Mouse (Mus musculus): ENCODE measurements around the gene Gucy1b2. TPM values are rescaled to one million over a fixed set of nuclear protein-coding genes. Genes with fewer than 3 reads are reported as not detected.

The Gucy1b2 gene
- polyA plus RNA-seq, 1 experiment from 2014 or later, result 0.16 TPM

GRCm38 (mm10) chr14:62349786-62350185, 106.3 kb downstream of the Gucy1b2 start:
- no peak overlapping the region for H3K27ac ChIP-seq (ENCODE audit: low read depth, low read length)
- ATAC-seq (replicated peaks; ENCODE audit: low FRiP score), result no peak
- peaks cover 12% of the 10 kb centered on the region for H3K36me3 ChIP-seq (ENCODE audit: control insufficient read depth, insufficient read depth, low read length)

GRCm38 (mm10) chr14:62347103-62347502, 109.0 kb downstream of the Gucy1b2 start:
- Histone ChIP-seq H3K9me3 (ENCODE audit: control insufficient read depth, low read length) (no peaks in the 10 kb centered on the region), H3K27me3 (replicated peaks; ENCODE audit: control insufficient read depth, insufficient read depth, low read length) (no peaks in the 10 kb centered on the region), H3K4me2 (no peak overlapping the region), H3K27ac (ENCODE audit: low read depth, low read length) (no peak overlapping the region), H3K4me3 (ENCODE audit: low read depth, low read length) (no peak overlapping the region), H3K9ac (ENCODE audit: low read depth, low read length) (no peak overlapping the region), H3K36me3 (ENCODE audit: control insufficient read depth, insufficient read depth, low read length) (peaks cover 10% of the 10 kb centered on the region), H3K4me1 (replicated peaks; ENCODE audit: control insufficient read depth, insufficient read depth, low read length) (peaks cover 4% of the 10 kb centered on the region; the same call in 1 of the 2 replicates)
- 91% methylated on average over 7 of the region's 7 CpGs for WGBS
- DNase-seq (ENCODE audit: low spot score), result no peak
- no peak for ATAC-seq (replicated peaks; ENCODE audit: low FRiP score)

More at GRCm38 (mm10) chr14:62349786-62350185, 106.3 kb downstream of the Gucy1b2 start:
- H3K4me1 ChIP-seq (replicated peaks; ENCODE audit: control insufficient read depth, insufficient read depth, low read length), result no peaks in the 10 kb centered on the region
- DNase-seq (ENCODE audit: low spot score), result no peak
- no peak overlapping the region for H3K4me2 ChIP-seq
- no peaks in the 10 kb centered on the region for H3K9me3 ChIP-seq (ENCODE audit: control insufficient read depth, low read length)
- no peak overlapping the region for H3K4me3 ChIP-seq (ENCODE audit: low read depth, low read length)
- 89% methylated on average over 5 of the region's 5 CpGs for WGBS
- H3K27me3 ChIP-seq (replicated peaks; ENCODE audit: control insufficient read depth, insufficient read depth, low read length), result no peaks in the 10 kb centered on the region
- no peak overlapping the region for H3K9ac ChIP-seq (ENCODE audit: low read depth, low read length)

GRCm38 (mm10) chr14:62346570-62346969, 109.5 kb downstream of the Gucy1b2 start:
- H3K4me2 ChIP-seq, result no peak overlapping the region
- peaks cover 7% of the 10 kb centered on the region for H3K36me3 ChIP-seq (ENCODE audit: control insufficient read depth, insufficient read depth, low read length)
- H3K27me3 ChIP-seq (replicated peaks; ENCODE audit: control insufficient read depth, insufficient read depth, low read length), result no peaks in the 10 kb centered on the region
- H3K9ac ChIP-seq (ENCODE audit: low read depth, low read length), result no peak overlapping the region
- peaks cover 4% of the 10 kb centered on the region; the same call in 1 of the 2 replicates for H3K4me1 ChIP-seq (replicated peaks; ENCODE audit: control insufficient read depth, insufficient read depth, low read length)
- no peak for ATAC-seq (replicated peaks; ENCODE audit: low FRiP score)
- H3K9me3 ChIP-seq (ENCODE audit: control insufficient read depth, low read length), result no peaks in the 10 kb centered on the region
- no peak overlapping the region for H3K27ac ChIP-seq (ENCODE audit: low read depth, low read length)
- no peak overlapping the region for H3K4me3 ChIP-seq (ENCODE audit: low read depth, low read length)
- DNase-seq (ENCODE audit: low spot score), result no peak
- 91% methylated on average over 11 of the region's 11 CpGs for WGBS

Other genes with a start within 250 kb of the Gucy1b2 start
- 88.9 and 91.0 TPM in 2 replicates for gene Rnaseh2b, start 163.7 kb downstream of the Gucy1b2 start, polyA plus RNA-seq (2014; fragmentation: Nextera tagmentation; extraction: Ambion mirVana)
- gene Dleu7, start 163.2 kb downstream of the Gucy1b2 start, polyA plus RNA-seq (2014; fragmentation: Nextera tagmentation; extraction: Ambion mirVana), result 0.49 and 0.55 TPM in 2 replicates
- 2.6 and 2.9 TPM in 2 replicates for gene Fam124a, start 99.4 kb upstream of the Gucy1b2 start, polyA plus RNA-seq (2014; fragmentation: Nextera tagmentation; extraction: Ambion mirVana)
- gene Gm4131, start 110.6 kb upstream of the Gucy1b2 start, polyA plus RNA-seq (2014; fragmentation: Nextera tagmentation; extraction: Ambion mirVana), result not detected in 2 replicates
- gene Serpine3, start 207.4 kb upstream of the Gucy1b2 start, polyA plus RNA-seq (2014; fragmentation: Nextera tagmentation; extraction: Ambion mirVana), result not detected in 2 replicates